Comparison of ENCODE assay signal across 9 mouse cellular contexts in genomic region chr8:126162748-126163371, GRCm38 (mm10).
A peak's percentile ranks its signal among the peaks of the same experiment; 100 is the strongest.
DNase-seq lines count a peak whose midpoint lies in the region; ATAC-seq and TF ChIP-seq lines count a peak whose summit lies in the region.
"Had no signal": no experiment of that assay in that cellular context is flagged by ENCODE, and none has a peak within 500 bp of the region (broad histone marks: within the 10 kb centered on the region; RNA-seq: fewer than 3 reads in every experiment).

No protein-coding gene starts in this region.

- DNase-seq in cerebellum, adult 2 months, result peak; percentile 87 to 91
- peak; percentile 80 to 81 for DNase-seq in layer of hippocampus, adult 8-10 months (ENCODE audit: low spot score in 2 of 2)
- no peak for DNase-seq in natural killer cell, adult 2 months (ENCODE audit: low spot score in 2 of 2)
- DNase-seq in lung, adult 2 months, result no peak
- DNase-seq in kidney, postnatal 25 days, result no peak

- 0 out of 2 replicates have a peak, but pooled peaks have one; percentile 7 for TF ChIP-seq CTCF in cerebellum, adult 2 months (IDR thresholded peaks at IDR 0.05; ENCODE audit: borderline replicate concordance, insufficient read depth, low read depth, low read length)
- TF ChIP-seq CTCF in lung, adult 2 months (IDR thresholded peaks at IDR 0.05; ENCODE audit: insufficient read depth, low read length), result no peak

- no peaks in the 10 kb centered on the region for H3K9me3 ChIP-seq in forebrain, embryonic 15.5 days
- no peaks in the 10 kb centered on the region for H3K9me3 ChIP-seq in neural tube, embryonic 15.5 days (replicated peaks)

- H3K27ac ChIP-seq in cerebellum, adult 2 months (ENCODE audit: insufficient read depth, low read length), result peak overlapping the region; percentile 72
- peak overlapping the region; percentile 82 for H3K27ac ChIP-seq in forebrain, embryonic 15.5 days (replicated peaks)
- H3K27ac ChIP-seq in neural tube, embryonic 15.5 days (replicated peaks), result peak overlapping the region; percentile 45

- TF ChIP-seq POLR2A in cerebellum, adult 2 months (IDR thresholded peaks at IDR 0.05; ENCODE audit: borderline replicate concordance, insufficient read depth, low read length), result no peak
- no peak for TF ChIP-seq POLR2A in lung, adult 2 months (IDR thresholded peaks at IDR 0.05; ENCODE audit: borderline replicate concordance, extremely low read depth, low read depth, low read length)

- H3K27me3 ChIP-seq in cerebellum, adult 2 months (ENCODE audit: control insufficient read depth, insufficient read depth, low read length), result no peaks in the 10 kb centered on the region
- H3K27me3 ChIP-seq in forebrain, embryonic 15.5 days, result no peaks in the 10 kb centered on the region
- no peaks in the 10 kb centered on the region for H3K27me3 ChIP-seq in neural tube, embryonic 15.5 days (replicated peaks)
- H3K27me3 ChIP-seq: heart, embryonic 12.5 days had no signal

- no peak overlapping the region for H3K4me3 ChIP-seq in cerebellum, adult 2 months (replicated peaks; ENCODE audit: insufficient read depth, low read depth, low read length)
- no peak overlapping the region for H3K4me3 ChIP-seq in forebrain, embryonic 15.5 days
- no peak overlapping the region for H3K4me3 ChIP-seq in neural tube, embryonic 15.5 days (replicated peaks)
- no peak overlapping the region for H3K4me3 ChIP-seq in lung, adult 2 months (replicated peaks; ENCODE audit: extremely low read depth, low read depth, low read length)
- H3K4me3 ChIP-seq: heart, embryonic 12.5 days had no signal

- H3K4me1 ChIP-seq in cerebellum, adult 2 months (ENCODE audit: control insufficient read depth, insufficient read depth, low read length), result peaks cover 55% of the 10 kb centered on the region
- peaks cover 14% of the 10 kb centered on the region for H3K4me1 ChIP-seq in forebrain, embryonic 15.5 days
- H3K4me1 ChIP-seq in neural tube, embryonic 15.5 days, result peaks cover 30% of the 10 kb centered on the region
- no peaks in the 10 kb centered on the region for H3K4me1 ChIP-seq in lung, adult 2 months (ENCODE audit: control insufficient read depth, insufficient read depth, low read length)

- 1% methylated on average over 11 of the region's 11 CpGs for WGBS in cerebellum, adult 2 months
- 39% methylated on average over 11 of the region's 11 CpGs for WGBS in forebrain, embryonic 15.5 days
- 28% methylated on average over 11 of the region's 11 CpGs for WGBS in neural tube, embryonic 15.5 days
- 34% methylated on average over 11 of the region's 11 CpGs for WGBS in lung, adult 2 months

- H3K4me2 ChIP-seq in forebrain, embryonic 15.5 days (replicated peaks), result no peak overlapping the region
- no peak overlapping the region for H3K4me2 ChIP-seq in neural tube, embryonic 15.5 days
- H3K4me2 ChIP-seq: heart, embryonic 12.5 days had no signal

- no peak overlapping the region for H3K9ac ChIP-seq in forebrain, embryonic 15.5 days (replicated peaks)
- H3K9ac ChIP-seq in neural tube, embryonic 15.5 days (replicated peaks), result no peak overlapping the region
- H3K9ac ChIP-seq: heart, embryonic 12.5 days had no signal

- peak; percentile 71; the same call in 1 of the 2 replicates for ATAC-seq in forebrain, embryonic 15.5 days (replicated peaks)
- ATAC-seq in neural tube, embryonic 15.5 days (ENCODE audit: low FRiP score), result no peak
- ATAC-seq: lung, postnatal 0 days had no signal

- H3K36me3 ChIP-seq in forebrain, embryonic 15.5 days, result no peaks in the 10 kb centered on the region
- H3K36me3 ChIP-seq in neural tube, embryonic 15.5 days, result no peaks in the 10 kb centered on the region
- H3K36me3 ChIP-seq: heart, embryonic 12.5 days had no signal

Comparison
In these comparisons a context has a peak if more than half of its experiments do, and no peak if none do; other contexts are left out.
1. DNase-seq: peak in cerebellum, adult 2 months (2 of 2) and layer of hippocampus, adult 8-10 months (2 of 2); none in natural killer cell, adult 2 months (0 of 2), lung, adult 2 months (single experiment) and kidney, postnatal 25 days (0 of 2).
2. Peak in every context shown above with its lines, with median percentiles within 50 percentile points of each other: H3K27ac ChIP-seq.